Mouse (Mus musculus): ENCODE data around the gene Uaca. TPM values are rescaled to one million over a fixed set of nuclear protein-coding genes. Genes with fewer than 3 reads are reported as not detected.

Gene Uaca
- polyA plus RNA-seq, 1 experiment, result 2.3 TPM

- Histone ChIP-seq H3K27ac (ENCODE audit: control insufficient read depth, insufficient read depth, low read length) (no peak overlapping the region), H3K36me3 (ENCODE audit: control insufficient read depth, insufficient read depth, low read length) (no peaks in the 10 kb centered on the region), H3K4me3 (ENCODE audit: control insufficient read depth, insufficient read depth, low read length) (no peak overlapping the region), H3K4me1 (replicated peaks; ENCODE audit: control insufficient read depth, insufficient read depth, low read length) (0 out of 2 replicates have a peak, but pooled peaks cover 2% of the 10 kb centered on the region), H3K27me3 (ENCODE audit: control insufficient read depth, insufficient read depth, low read length) (no peaks in the 10 kb centered on the region)
- DNase-seq, result no peak
- 90% methylated on average over 10 of the region's 10 CpGs for WGBS
- TF ChIP-seq POLR2A (IDR thresholded peaks at IDR 0.05; ENCODE audit: control insufficient read depth, extremely low read depth, insufficient read depth, low read length, poor library complexity), result no peak
- no peak for TF ChIP-seq CTCF (IDR thresholded peaks at IDR 0.05; ENCODE audit: borderline replicate concordance, control insufficient read depth, extremely low read depth, insufficient read depth, low read length, poor library complexity)
Measured at GRCm38 (mm10) chr9:60759436-60760007, 34.8 kb upstream of the Uaca start.

- 75% methylated on average over 2 of the region's 2 CpGs for WGBS
- no peak for DNase-seq
- TF ChIP-seq CTCF (IDR thresholded peaks at IDR 0.05; ENCODE audit: borderline replicate concordance, control insufficient read depth, extremely low read depth, insufficient read depth, low read length, poor library complexity) (no peak), POLR2A (IDR thresholded peaks at IDR 0.05; ENCODE audit: control insufficient read depth, extremely low read depth, insufficient read depth, low read length, poor library complexity) (no peak)
- H3K4me3 ChIP-seq (ENCODE audit: control insufficient read depth, insufficient read depth, low read length), result no peak overlapping the region
- H3K27me3 ChIP-seq (ENCODE audit: control insufficient read depth, insufficient read depth, low read length), result no peaks in the 10 kb centered on the region
- no peak overlapping the region for H3K27ac ChIP-seq (ENCODE audit: control insufficient read depth, insufficient read depth, low read length)
- peaks cover 16% of the 10 kb centered on the region for H3K4me1 ChIP-seq (replicated peaks; ENCODE audit: control insufficient read depth, insufficient read depth, low read length)
- H3K36me3 ChIP-seq (ENCODE audit: control insufficient read depth, insufficient read depth, low read length), result no peaks in the 10 kb centered on the region
Measured at GRCm38 (mm10) chr9:60765181-60765580, 29.2 kb upstream of the Uaca start.

GRCm38 (mm10) chr9:60768393-60768792 is 25.9 kb upstream of the Uaca start:
- Histone ChIP-seq H3K4me3 (ENCODE audit: control insufficient read depth, insufficient read depth, low read length) (no peak overlapping the region), H3K36me3 (ENCODE audit: control insufficient read depth, insufficient read depth, low read length) (no peaks in the 10 kb centered on the region), H3K27me3 (ENCODE audit: control insufficient read depth, insufficient read depth, low read length) (no peaks in the 10 kb centered on the region), H3K27ac (ENCODE audit: control insufficient read depth, insufficient read depth, low read length) (no peak overlapping the region), H3K4me1 (replicated peaks; ENCODE audit: control insufficient read depth, insufficient read depth, low read length) (peaks cover 24% of the 10 kb centered on the region)
- DNase-seq, result no peak
- TF ChIP-seq CTCF (IDR thresholded peaks at IDR 0.05; ENCODE audit: borderline replicate concordance, control insufficient read depth, extremely low read depth, insufficient read depth, low read length, poor library complexity) (no peak), POLR2A (IDR thresholded peaks at IDR 0.05; ENCODE audit: control insufficient read depth, extremely low read depth, insufficient read depth, low read length, poor library complexity) (no peak)
- WGBS, result 90% methylated on average over 9 of the region's 9 CpGs

GRCm38 (mm10) chr9:60769711-60770111 is 24.6 kb upstream of the Uaca start:
- WGBS, result 6% methylated on average over 6 of the region's 6 CpGs
- Histone ChIP-seq H3K36me3 (ENCODE audit: control insufficient read depth, insufficient read depth, low read length) (no peaks in the 10 kb centered on the region), H3K4me3 (ENCODE audit: control insufficient read depth, insufficient read depth, low read length) (no peak overlapping the region), H3K27me3 (ENCODE audit: control insufficient read depth, insufficient read depth, low read length) (no peaks in the 10 kb centered on the region), H3K4me1 (replicated peaks; ENCODE audit: control insufficient read depth, insufficient read depth, low read length) (peaks cover 24% of the 10 kb centered on the region), H3K27ac (ENCODE audit: control insufficient read depth, insufficient read depth, low read length) (peak overlapping the region; percentile 23; the same call in 1 of the 2 replicates)
- peak; percentile 47 for DNase-seq
- TF ChIP-seq POLR2A (IDR thresholded peaks at IDR 0.05; ENCODE audit: control insufficient read depth, extremely low read depth, insufficient read depth, low read length, poor library complexity) (no peak), CTCF (IDR thresholded peaks at IDR 0.05; ENCODE audit: borderline replicate concordance, control insufficient read depth, extremely low read depth, insufficient read depth, low read length, poor library complexity) (no peak)

- Histone ChIP-seq H3K36me3 (ENCODE audit: control insufficient read depth, insufficient read depth, low read length) (no peaks in the 10 kb centered on the region), H3K4me1 (replicated peaks; ENCODE audit: control insufficient read depth, insufficient read depth, low read length) (peaks cover 31% of the 10 kb centered on the region), H3K27me3 (ENCODE audit: control insufficient read depth, insufficient read depth, low read length) (no peaks in the 10 kb centered on the region), H3K27ac (ENCODE audit: control insufficient read depth, insufficient read depth, low read length) (no peak overlapping the region), H3K4me3 (ENCODE audit: control insufficient read depth, insufficient read depth, low read length) (no peak overlapping the region)
- WGBS, result 92% methylated on average over 2 of the region's 2 CpGs
- DNase-seq, result no peak
- TF ChIP-seq CTCF (IDR thresholded peaks at IDR 0.05; ENCODE audit: borderline replicate concordance, control insufficient read depth, extremely low read depth, insufficient read depth, low read length, poor library complexity) (no peak), POLR2A (IDR thresholded peaks at IDR 0.05; ENCODE audit: control insufficient read depth, extremely low read depth, insufficient read depth, low read length, poor library complexity) (no peak)
Measured at GRCm38 (mm10) chr9:60773713-60774112, 20.6 kb upstream of the Uaca start.

- TF ChIP-seq POLR2A (IDR thresholded peaks at IDR 0.05; ENCODE audit: control insufficient read depth, extremely low read depth, insufficient read depth, low read length, poor library complexity) (no peak), CTCF (IDR thresholded peaks at IDR 0.05; ENCODE audit: borderline replicate concordance, control insufficient read depth, extremely low read depth, insufficient read depth, low read length, poor library complexity) (no peak)
- no peak overlapping the region for H3K4me3 ChIP-seq (ENCODE audit: control insufficient read depth, insufficient read depth, low read length)
- WGBS, result 83% methylated on average over 9 of the region's 9 CpGs
- H3K27ac ChIP-seq (ENCODE audit: control insufficient read depth, insufficient read depth, low read length), result no peak overlapping the region
- H3K4me1 ChIP-seq (replicated peaks; ENCODE audit: control insufficient read depth, insufficient read depth, low read length), result peaks cover 17% of the 10 kb centered on the region
- no peaks in the 10 kb centered on the region for H3K36me3 ChIP-seq (ENCODE audit: control insufficient read depth, insufficient read depth, low read length)
- no peaks in the 10 kb centered on the region for H3K27me3 ChIP-seq (ENCODE audit: control insufficient read depth, insufficient read depth, low read length)
- DNase-seq, result no peak
Measured at GRCm38 (mm10) chr9:60776899-60777298, 17.4 kb upstream of the Uaca start.

Data from thymus, adult 2 months (tissue).